Mouse (Mus musculus): ENCODE measurements around the gene Wfdc15b. TPM values are rescaled to one million over a fixed set of nuclear protein-coding genes. Genes with fewer than 3 reads are reported as not detected.

The Wfdc15b gene
- polyA plus RNA-seq, 1 experiment, result 3.2 TPM

- H3K27ac ChIP-seq (ENCODE audit: control insufficient read depth, insufficient read depth, low read depth, low read length, poor library complexity), result no peak overlapping the region
- no peak for TF ChIP-seq POLR2A (IDR thresholded peaks at IDR 0.05; ENCODE audit: borderline replicate concordance, control insufficient read depth, low read depth, low read length)
- TF ChIP-seq CTCF (IDR thresholded peaks at IDR 0.05; ENCODE audit: control insufficient read depth, insufficient read depth, low read length), result no peak
- 59% methylated on average over 8 of the region's 8 CpGs for WGBS
- no peaks in the 10 kb centered on the region for H3K4me1 ChIP-seq (ENCODE audit: control insufficient read depth, insufficient read depth, low read length)
- no peak overlapping the region for H3K4me3 ChIP-seq (replicated peaks; ENCODE audit: control insufficient read depth, low read depth, low read length)
Observed at GRCm38 (mm10) chr2:164174649-164175395, 46.6 kb downstream of the Wfdc15b start.

GRCm38 (mm10) chr2:164173394-164173793, 48.1 kb downstream of the Wfdc15b start:
- WGBS, result 6% methylated on average over 3 of the region's 3 CpGs
- Histone ChIP-seq H3K4me3 (replicated peaks; ENCODE audit: control insufficient read depth, low read depth, low read length) (no peak overlapping the region), H3K27ac (ENCODE audit: control insufficient read depth, insufficient read depth, low read depth, low read length, poor library complexity) (no peak overlapping the region), H3K4me1 (ENCODE audit: control insufficient read depth, insufficient read depth, low read length) (no peaks in the 10 kb centered on the region)
- TF ChIP-seq CTCF (IDR thresholded peaks at IDR 0.05; ENCODE audit: control insufficient read depth, insufficient read depth, low read length) (no peak), POLR2A (IDR thresholded peaks at IDR 0.05; ENCODE audit: borderline replicate concordance, control insufficient read depth, low read depth, low read length) (no peak)

- 2% methylated on average over 29 of the region's 29 CpGs for WGBS
- TF ChIP-seq POLR2A (IDR thresholded peaks at IDR 0.05; ENCODE audit: borderline replicate concordance, control insufficient read depth, low read depth, low read length) (no peak), CTCF (IDR thresholded peaks at IDR 0.05; ENCODE audit: control insufficient read depth, insufficient read depth, low read length) (no peak)
- H3K4me1 ChIP-seq (ENCODE audit: control insufficient read depth, insufficient read depth, low read length), result no peaks in the 10 kb centered on the region; the same call in 1 of the 2 replicates
- H3K27ac ChIP-seq (ENCODE audit: control insufficient read depth, insufficient read depth, low read depth, low read length, poor library complexity), result no peak within 1 kb of the TSS
- no peak within 1 kb of the TSS for H3K4me3 ChIP-seq (replicated peaks; ENCODE audit: control insufficient read depth, low read depth, low read length)
Observed at GRCm38 (mm10) chr2:164170902-164171301, 50.6 kb downstream of the Wfdc15b start, which contains the start of gene Kcns1. Gene Kcns1 (minus strand): TSS chr2:164171113.

- Histone ChIP-seq H3K4me3 (replicated peaks; ENCODE audit: control insufficient read depth, low read depth, low read length) (no peak overlapping the region), H3K27ac (ENCODE audit: control insufficient read depth, insufficient read depth, low read depth, low read length, poor library complexity) (no peak overlapping the region), H3K4me1 (ENCODE audit: control insufficient read depth, insufficient read depth, low read length) (no peaks in the 10 kb centered on the region; the same call in 1 of the 2 replicates)
- no peak for TF ChIP-seq POLR2A (IDR thresholded peaks at IDR 0.05; ENCODE audit: borderline replicate concordance, control insufficient read depth, low read depth, low read length)
- no peak for TF ChIP-seq CTCF (IDR thresholded peaks at IDR 0.05; ENCODE audit: control insufficient read depth, insufficient read depth, low read length)
- WGBS, result 23% methylated on average over 11 of the region's 11 CpGs
Observed at GRCm38 (mm10) chr2:164170326-164170725, 51.1 kb downstream of the Wfdc15b start.

GRCm38 (mm10) chr2:164168571-164168946, 52.9 kb downstream of the Wfdc15b start:
- Histone ChIP-seq H3K27ac (ENCODE audit: control insufficient read depth, insufficient read depth, low read depth, low read length, poor library complexity) (peak overlapping the region; percentile 7; the same call in 1 of the 2 replicates), H3K4me3 (replicated peaks; ENCODE audit: control insufficient read depth, low read depth, low read length) (no peak overlapping the region), H3K4me1 (ENCODE audit: control insufficient read depth, insufficient read depth, low read length) (no peaks in the 10 kb centered on the region; the same call in 1 of the 2 replicates)
- no peak for TF ChIP-seq POLR2A (IDR thresholded peaks at IDR 0.05; ENCODE audit: borderline replicate concordance, control insufficient read depth, low read depth, low read length)
- no peak for TF ChIP-seq CTCF (IDR thresholded peaks at IDR 0.05; ENCODE audit: control insufficient read depth, insufficient read depth, low read length)
- 10% methylated on average over 42 of the region's 42 CpGs for WGBS

- Histone ChIP-seq H3K27ac (ENCODE audit: control insufficient read depth, insufficient read depth, low read depth, low read length, poor library complexity) (peak overlapping the region; percentile 7; the same call in 1 of the 2 replicates), H3K4me3 (replicated peaks; ENCODE audit: control insufficient read depth, low read depth, low read length) (no peak overlapping the region), H3K4me1 (ENCODE audit: control insufficient read depth, insufficient read depth, low read length) (no peaks in the 10 kb centered on the region; the same call in 1 of the 2 replicates)
- no peak for TF ChIP-seq CTCF (IDR thresholded peaks at IDR 0.05; ENCODE audit: control insufficient read depth, insufficient read depth, low read length)
- no peak for TF ChIP-seq POLR2A (IDR thresholded peaks at IDR 0.05; ENCODE audit: borderline replicate concordance, control insufficient read depth, low read depth, low read length)
- WGBS, result 21% methylated on average over 90 of the region's 90 CpGs
Observed at GRCm38 (mm10) chr2:164167752-164168570, 53.5 kb downstream of the Wfdc15b start.

DNA sequence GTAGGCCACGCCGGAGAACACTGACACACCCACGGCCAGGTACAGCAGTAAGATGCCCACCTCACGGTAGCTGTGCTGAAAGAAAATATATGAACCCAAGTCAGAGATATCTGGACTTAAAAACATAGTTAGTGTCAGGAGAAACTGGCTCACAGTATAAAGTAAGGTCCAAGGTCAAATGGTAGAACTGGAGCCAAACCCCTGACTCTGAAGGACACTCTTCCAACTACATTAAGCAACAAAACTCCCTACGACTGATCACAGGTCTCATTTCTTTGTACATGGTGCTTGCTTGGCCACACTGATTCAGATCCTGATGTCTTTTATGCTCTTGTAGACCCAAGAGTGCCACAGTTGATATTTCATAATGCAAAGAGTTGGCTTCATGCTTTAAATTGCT, 56.5 kb downstream of the Wfdc15b start:
- WGBS, result 88% methylated on average over 5 of the region's 5 CpGs
- no peak overlapping the region for H3K4me3 ChIP-seq (replicated peaks; ENCODE audit: control insufficient read depth, low read depth, low read length)
- no peaks in the 10 kb centered on the region; the same call in 1 of the 2 replicates for H3K4me1 ChIP-seq (ENCODE audit: control insufficient read depth, insufficient read depth, low read length)
- TF ChIP-seq POLR2A (IDR thresholded peaks at IDR 0.05; ENCODE audit: borderline replicate concordance, control insufficient read depth, low read depth, low read length) (no peak), CTCF (IDR thresholded peaks at IDR 0.05; ENCODE audit: control insufficient read depth, insufficient read depth, low read length) (no peak)
- H3K27ac ChIP-seq (ENCODE audit: control insufficient read depth, insufficient read depth, low read depth, low read length, poor library complexity), result no peak overlapping the region

Other genes starting within 250 kb of the Wfdc15b start
- 38.3 and 61.2 TPM in 2 replicates for gene Ywhab, start 226.7 kb downstream of the Wfdc15b start, polyA plus RNA-seq (2011; ENCODE audit: insufficient read depth, insufficient read length, low replicate concordance, missing spikeins)
- 8.6 and 10.8 TPM in 2 replicates for gene Pabpc1l, start 196.2 kb downstream of the Wfdc15b start, polyA plus RNA-seq (2011; ENCODE audit: insufficient read depth, insufficient read length, low replicate concordance, missing spikeins)
- gene Stk4, start 151.3 kb downstream of the Wfdc15b start, polyA plus RNA-seq (2011; ENCODE audit: insufficient read depth, insufficient read length, low replicate concordance, missing spikeins), result 27.5 and 28.7 TPM in 2 replicates
- gene Tomm34, start 150.5 kb downstream of the Wfdc15b start, polyA plus RNA-seq (2011; ENCODE audit: insufficient read depth, insufficient read length, low replicate concordance, missing spikeins), result 34.6 and 50.9 TPM in 2 replicates
- not detected in 2 replicates for gene Kcns1, start 50.5 kb downstream of the Wfdc15b start, polyA plus RNA-seq (2011; ENCODE audit: insufficient read depth, insufficient read length, low replicate concordance, missing spikeins)
- gene Wfdc5, start 38.9 kb downstream of the Wfdc15b start, polyA plus RNA-seq (2011; ENCODE audit: insufficient read depth, insufficient read length, low replicate concordance, missing spikeins), result not detected in 2 replicates
- gene Wfdc12, start 31.1 kb downstream of the Wfdc15b start, polyA plus RNA-seq (2011; ENCODE audit: insufficient read depth, insufficient read length, low replicate concordance, missing spikeins), result not detected in 2 replicates
- gene Wfdc15a, start 21.5 kb downstream of the Wfdc15b start, polyA plus RNA-seq (2011; ENCODE audit: insufficient read depth, insufficient read length, low replicate concordance, missing spikeins), result not detected in 2 replicates
- not detected in 2 replicates for gene Svs2, start 16.8 kb upstream of the Wfdc15b start, polyA plus RNA-seq (2011; ENCODE audit: insufficient read depth, insufficient read length, low replicate concordance, missing spikeins)
- gene Svs3b, start 35.0 kb upstream of the Wfdc15b start, polyA plus RNA-seq (2011; ENCODE audit: insufficient read depth, insufficient read length, low replicate concordance, missing spikeins), result not detected in 2 replicates
- not detected in 2 replicates for gene Svs4, start 56.8 kb upstream of the Wfdc15b start, polyA plus RNA-seq (2011; ENCODE audit: insufficient read depth, insufficient read length, low replicate concordance, missing spikeins)
- gene Svs3a, start 67.6 kb upstream of the Wfdc15b start, polyA plus RNA-seq (2011; ENCODE audit: insufficient read depth, insufficient read length, low replicate concordance, missing spikeins), result not detected in 2 replicates
- gene Svs6, start 95.1 kb upstream of the Wfdc15b start, polyA plus RNA-seq (2011; ENCODE audit: insufficient read depth, insufficient read length, low replicate concordance, missing spikeins), result not detected in 2 replicates
- gene Svs5, start 111.1 kb upstream of the Wfdc15b start, polyA plus RNA-seq (2011; ENCODE audit: insufficient read depth, insufficient read length, low replicate concordance, missing spikeins), result not detected in 2 replicates
- gene Slpi, start 167.4 kb upstream of the Wfdc15b start, polyA plus RNA-seq (2011; ENCODE audit: insufficient read depth, insufficient read length, low replicate concordance, missing spikeins), result 48.8 and 108 TPM in 2 replicates
- not detected in 2 replicates for gene Rbpjl, start 181.5 kb upstream of the Wfdc15b start, polyA plus RNA-seq (2011; ENCODE audit: insufficient read depth, insufficient read length, low replicate concordance, missing spikeins)
- 0.86 and 1.2 TPM in 2 replicates for gene Matn4, start 183.5 kb upstream of the Wfdc15b start, polyA plus RNA-seq (2011; ENCODE audit: insufficient read depth, insufficient read length, low replicate concordance, missing spikeins)
- gene Sdc4, start 222.2 kb upstream of the Wfdc15b start, polyA plus RNA-seq (2011; ENCODE audit: insufficient read depth, insufficient read length, low replicate concordance, missing spikeins), result 12.6 and 22.1 TPM in 2 replicates
- gene Sys1, start 235.3 kb upstream of the Wfdc15b start, polyA plus RNA-seq (2011; ENCODE audit: insufficient read depth, insufficient read length, low replicate concordance, missing spikeins), result 10.1 and 26.7 TPM in 2 replicates
- not detected in 2 replicates for gene Gm20458, start 239.3 kb upstream of the Wfdc15b start, polyA plus RNA-seq (2011; ENCODE audit: insufficient read depth, insufficient read length, low replicate concordance, missing spikeins)

All from bone marrow, adult 2 months (tissue).